Mouse (Mus musculus) small intestine, adult 10 weeks (tissue): ENCODE data around the gene Mrps24. TPM values are rescaled to one million over a fixed set of nuclear protein-coding genes. Genes with fewer than 3 reads are reported as not detected.

Experiments
- polyA plus RNA-seq: library from polyadenylated mRNA; stranded (reverse); fragments of 350-450 nt; fragmentation: Illumina TruSeq; extraction: RNeasy Lipid Tissue Mini Kit (QIAGEN cat#74804); gene quantifications from one replicate; pipeline ENCODE4 v1.2.3, GENCODE M21; 2014; ENCODE audit warnings: low replicate concordance

Mrps24 gene
- polyA plus RNA-seq = 3.2 TPM

GRCm38 (mm10) chr11:5715630-5716105 is at the start of gene Mrps24:
Mrps24 (minus strand) TSS chr11:5715680.

GRCm38 (mm10) chr11:5761820-5762632 is 46.5 kb upstream of the Mrps24 start, which contains the start of gene Urgcp:
Urgcp (minus strand) TSS chr11:5762376.

Other genes with a start within 250 kb of the Mrps24 start
- gene Xbp1, start 195.0 kb downstream of the Mrps24 start, polyA plus RNA-seq = 193 TPM
- gene Ccdc117, start 173.5 kb downstream of the Mrps24 start, polyA plus RNA-seq = 25.1 TPM
- not detected for gene Ankrd36, start 146.0 kb downstream of the Mrps24 start, polyA plus RNA-seq
- gene Urgcp, start 46.7 kb upstream of the Mrps24 start, polyA plus RNA-seq = 5.7 TPM
- 5.2 TPM for gene Dbnl, start 72.8 kb upstream of the Mrps24 start, polyA plus RNA-seq
- gene Pgam2, start 88.1 kb upstream of the Mrps24 start, polyA plus RNA-seq = not detected
- gene Polm, start 122.3 kb upstream of the Mrps24 start, polyA plus RNA-seq = not detected
- gene Aebp1, start 146.3 kb upstream of the Mrps24 start, polyA plus RNA-seq = 0.26 TPM
- not detected for gene Pold2, start 162.6 kb upstream of the Mrps24 start, polyA plus RNA-seq
- not detected for gene Myl7, start 183.1 kb upstream of the Mrps24 start, polyA plus RNA-seq
- gene Gck, start 234.4 kb upstream of the Mrps24 start, polyA plus RNA-seq = not detected
- 50.3 TPM for gene Ykt6, start 240.0 kb upstream of the Mrps24 start, polyA plus RNA-seq